Mouse (Mus musculus): ENCODE measurements around the gene Esyt3.
A peak's percentile ranks its signal among the peaks of the same experiment; 100 is the strongest.

The Esyt3 gene

DNA sequence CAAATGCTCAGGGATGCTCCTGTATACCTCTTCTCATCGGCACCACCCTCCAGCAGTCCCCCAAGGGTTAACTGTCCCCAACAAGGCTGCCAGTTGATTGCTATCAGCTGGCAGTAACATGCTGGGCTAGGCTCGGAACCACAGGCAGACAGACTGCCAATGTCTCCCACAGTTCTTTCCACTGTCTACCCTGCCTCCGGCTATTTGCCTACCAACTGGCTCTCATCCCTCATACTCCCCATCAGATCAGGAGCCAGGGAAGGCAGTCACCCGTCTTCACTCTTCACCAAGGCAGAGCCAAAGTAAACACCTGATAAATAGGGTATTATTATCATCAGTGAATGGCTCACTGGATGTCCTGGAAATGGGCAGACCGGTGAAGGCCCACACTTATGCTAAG, 3.6 kb downstream of the Esyt3 start:
- no peak for DNase-seq (ENCODE audit: low read depth, low spot score)

DNA sequence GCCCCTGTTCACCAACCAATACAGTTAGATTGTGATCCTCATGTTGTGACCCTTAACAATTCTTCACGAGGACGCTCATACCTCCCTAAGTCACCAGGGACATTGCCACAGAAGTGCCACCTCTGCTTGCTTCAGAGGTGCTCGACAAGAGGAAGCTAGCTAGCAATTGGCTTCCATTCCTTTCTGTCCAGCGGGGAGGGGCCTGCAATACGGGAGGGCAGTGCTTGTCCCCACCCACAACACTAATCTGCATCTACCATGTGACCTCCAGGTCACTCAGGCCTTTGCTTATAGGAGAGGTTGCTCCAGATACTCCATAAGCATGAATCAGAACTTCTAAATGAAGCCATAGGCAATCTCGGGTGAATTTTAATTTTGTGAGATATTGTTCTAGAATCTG, 5.0 kb downstream of the Esyt3 start:
- no peak for DNase-seq (ENCODE audit: low read depth, low spot score)

DNA sequence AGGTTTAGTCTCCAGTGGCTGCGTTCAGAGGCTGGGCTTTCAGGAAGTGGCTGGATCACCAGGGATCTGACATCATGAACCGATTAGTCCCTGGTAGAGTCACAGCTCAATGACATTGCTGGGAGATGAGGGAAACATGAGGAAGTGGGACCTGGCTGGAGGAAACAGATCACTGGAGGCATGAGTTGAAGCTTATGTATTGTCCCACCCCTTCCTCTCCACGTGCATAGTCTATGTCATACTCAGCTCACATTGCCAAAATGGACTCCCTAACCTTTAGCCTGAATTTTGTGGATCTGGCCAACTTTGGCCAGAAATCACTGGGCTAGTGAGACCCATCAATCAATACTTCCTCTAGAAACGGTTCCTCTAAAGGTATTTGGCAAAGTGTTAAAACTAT, 5.4 kb downstream of the Esyt3 start:
- no peak for DNase-seq (ENCODE audit: low read depth, low spot score)

DNA sequence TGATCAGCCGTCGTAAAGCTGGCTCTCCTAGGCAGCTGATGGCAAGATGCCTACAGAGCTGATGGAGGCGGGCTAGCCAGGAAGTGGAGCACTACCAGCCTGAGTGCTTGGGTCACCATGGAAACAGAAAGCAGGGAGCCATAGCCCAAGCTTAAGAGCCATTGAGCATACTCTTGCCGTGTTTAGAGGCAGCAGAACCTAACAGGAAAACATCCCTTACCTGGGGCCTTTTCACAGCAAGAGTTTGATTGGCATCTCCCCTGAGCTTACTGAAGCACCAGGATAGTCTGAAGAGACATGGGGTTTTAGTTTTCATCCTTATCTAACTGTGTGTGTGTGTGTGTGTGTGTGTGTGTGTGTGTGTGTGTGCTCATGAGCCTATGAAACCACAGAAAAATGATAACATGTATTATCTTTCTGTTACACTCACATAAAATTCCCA, 13.0 kb downstream of the Esyt3 start:
- no peak for DNase-seq (ENCODE audit: low read depth, low spot score)

DNA sequence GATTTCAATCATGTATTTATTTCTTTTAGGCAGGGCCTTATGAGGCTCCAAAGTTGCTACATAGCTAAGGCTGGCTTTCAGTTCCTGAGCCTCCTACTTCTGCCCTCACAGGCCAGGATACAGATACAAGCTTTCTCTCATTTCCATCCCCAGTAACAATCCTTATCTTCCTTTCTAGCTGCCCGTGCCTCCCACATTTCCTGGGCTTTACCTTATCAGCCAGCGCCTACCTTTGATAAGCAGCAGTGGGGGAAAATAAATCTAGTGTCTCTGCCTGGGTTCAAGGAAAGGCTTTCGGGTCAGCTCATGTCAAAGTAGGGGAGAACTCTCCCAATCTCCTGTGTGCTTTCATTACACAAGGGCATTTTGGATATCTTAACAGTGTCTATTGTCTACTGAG, 16.8 kb downstream of the Esyt3 start:
- DNase-seq (ENCODE audit: low read depth, low spot score), result no peak

DNA sequence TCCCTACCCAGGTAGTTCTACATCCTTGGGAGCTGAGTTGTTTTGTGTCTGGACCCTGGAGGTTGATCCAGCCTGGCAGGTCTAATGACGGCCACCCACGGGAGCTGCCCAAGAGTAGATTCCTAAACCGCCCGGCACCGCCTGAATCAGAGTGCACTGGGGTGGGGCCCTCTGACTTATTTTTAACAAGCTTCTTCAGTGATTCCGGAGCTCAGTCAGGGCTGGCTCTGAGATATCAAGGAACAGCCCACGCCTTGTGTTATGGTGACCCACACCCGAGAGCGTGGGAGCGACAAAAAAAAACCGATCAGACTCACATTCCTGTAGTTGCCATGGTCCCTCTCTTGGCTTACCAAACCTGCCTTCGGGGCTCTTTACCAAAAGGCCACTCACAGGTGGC, 18.2 kb downstream of the Esyt3 start:
- DNase-seq (ENCODE audit: low read depth, low spot score), result no peak

DNA sequence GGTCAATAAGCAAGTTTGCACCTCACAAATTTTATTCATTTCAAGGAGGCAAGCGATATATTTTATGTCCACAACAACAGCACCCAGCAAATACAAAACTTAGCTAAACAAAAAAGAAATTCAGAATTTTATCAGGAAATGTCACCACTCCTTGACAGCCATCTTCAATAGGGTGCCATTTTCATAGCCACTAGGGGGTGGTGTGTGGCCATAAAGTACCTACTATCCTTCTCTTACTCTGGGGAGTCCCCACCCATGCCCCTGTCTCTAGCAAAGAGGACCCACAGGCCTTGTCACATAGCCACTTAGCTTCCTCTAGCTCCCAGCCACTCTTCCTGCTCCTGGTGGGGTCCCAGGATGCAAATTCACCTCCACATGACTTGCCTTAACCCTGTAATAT, 19.2 kb downstream of the Esyt3 start:
- DNase-seq (ENCODE audit: low read depth, low spot score), result peak; percentile 10

DNA sequence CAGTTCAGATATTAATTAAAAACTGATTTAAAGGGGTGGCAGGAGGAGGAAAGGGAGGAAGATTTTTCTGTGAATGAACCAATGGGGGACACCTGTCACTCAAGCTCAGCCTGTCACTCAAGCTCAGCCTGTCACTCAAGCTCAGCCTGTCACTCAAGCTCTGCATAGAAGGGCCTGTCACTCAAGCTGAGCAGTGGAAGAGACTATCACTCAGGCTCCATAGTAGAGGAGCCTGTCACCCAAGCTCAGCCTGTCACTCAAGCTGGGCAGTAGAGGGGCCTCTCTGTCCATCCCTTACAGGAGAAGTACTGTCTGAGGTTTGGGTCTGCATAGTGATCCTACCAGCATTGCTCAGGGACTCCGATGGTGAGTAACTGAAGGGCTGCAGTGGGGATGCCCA, 20.1 kb downstream of the Esyt3 start:
- no peak for DNase-seq (ENCODE audit: low read depth, low spot score)

DNA sequence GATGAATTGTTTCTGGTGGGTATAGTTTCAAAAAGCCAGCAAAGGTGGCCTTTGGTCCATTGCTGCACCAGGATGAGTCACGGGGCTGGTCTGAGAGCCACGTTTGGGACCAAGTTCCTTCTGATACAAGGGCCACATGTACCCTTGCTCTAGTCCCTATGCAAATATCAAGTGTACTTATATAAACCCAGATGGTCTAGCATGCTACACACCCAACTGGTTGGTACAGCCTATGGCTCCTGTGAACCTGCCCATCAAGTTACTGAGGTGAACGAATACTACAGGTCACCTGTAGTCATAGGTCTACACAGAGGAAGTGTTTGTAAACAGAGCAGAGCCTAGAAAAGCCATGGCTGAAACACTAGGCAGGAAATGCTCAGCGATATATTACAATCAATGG, 21.8 kb downstream of the Esyt3 start:
- DNase-seq (ENCODE audit: low read depth, low spot score), result no peak

DNA sequence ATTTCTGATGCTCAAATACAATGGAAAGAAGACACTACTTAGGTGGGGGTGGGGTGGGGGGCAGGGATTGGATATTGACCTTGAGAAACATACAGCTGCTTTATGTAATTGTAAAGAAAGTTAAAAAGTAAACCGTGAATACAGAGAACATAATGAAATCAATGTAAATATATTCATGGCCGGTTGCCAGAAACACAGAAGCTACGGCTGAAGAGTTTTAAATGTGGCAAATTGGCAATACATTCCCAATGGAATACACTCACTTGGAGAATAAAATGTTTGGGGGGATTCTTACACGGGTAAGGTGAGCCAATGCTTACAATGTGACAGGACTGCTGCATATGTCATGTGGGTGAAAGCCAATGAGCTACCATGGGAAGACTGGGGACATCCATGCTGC, 31.5 kb downstream of the Esyt3 start:
- DNase-seq (ENCODE audit: low read depth, low spot score), result no peak

DNA sequence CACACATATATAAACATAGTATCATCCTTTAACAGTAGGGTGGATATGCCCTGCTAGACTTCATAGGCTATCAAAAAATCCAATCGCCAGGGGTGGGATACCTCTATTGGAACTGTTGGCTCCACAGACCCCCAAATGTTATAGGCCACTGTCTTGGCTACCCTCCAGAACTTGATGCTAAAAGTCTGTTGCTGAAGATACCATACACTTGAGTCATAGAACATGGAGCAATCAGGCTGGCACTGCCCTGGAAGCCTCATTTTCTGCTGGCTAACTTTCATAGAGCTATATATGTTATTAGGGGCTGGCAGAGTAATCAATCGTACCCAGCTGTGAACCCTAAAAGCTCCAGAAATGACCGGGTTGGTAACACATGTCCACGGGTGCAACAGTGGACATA, 32.4 kb downstream of the Esyt3 start:
- no peak for DNase-seq (ENCODE audit: low read depth, low spot score)

DNA sequence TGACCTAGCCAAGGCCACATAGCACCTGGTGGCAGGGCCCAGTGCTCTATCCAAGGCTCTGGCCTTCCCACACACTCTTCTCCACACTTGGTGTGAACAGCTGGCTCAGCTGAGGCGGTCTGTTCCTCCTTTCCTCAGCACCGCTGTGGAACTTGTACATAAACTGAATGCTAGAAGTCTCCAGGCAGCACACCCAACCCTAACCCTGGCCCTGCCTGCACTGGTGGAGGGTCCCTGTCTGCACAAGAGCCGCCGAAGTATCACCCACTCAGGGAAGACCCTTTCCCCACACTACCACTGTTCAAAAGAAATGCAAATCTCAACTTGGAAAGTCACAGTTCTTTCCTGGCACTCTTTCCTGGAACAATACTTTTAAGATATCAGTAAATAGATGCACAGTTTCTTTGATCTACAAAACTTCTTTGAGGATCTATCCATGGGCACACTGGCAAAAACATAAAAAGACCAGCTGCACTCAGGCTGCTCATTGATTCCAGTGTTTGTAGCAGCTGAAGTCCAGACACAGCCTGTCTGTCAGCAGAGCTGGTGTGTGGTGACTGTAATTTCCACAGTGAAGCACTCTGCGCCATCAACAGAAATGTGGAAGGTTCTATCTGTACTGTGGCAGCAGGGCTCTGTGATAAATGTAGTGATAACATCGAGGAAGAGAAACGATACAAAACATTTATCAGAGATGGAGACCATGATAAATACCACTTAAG, 33.0 kb downstream of the Esyt3 start:
- DNase-seq (ENCODE audit: low read depth, low spot score), result no peak

DNA sequence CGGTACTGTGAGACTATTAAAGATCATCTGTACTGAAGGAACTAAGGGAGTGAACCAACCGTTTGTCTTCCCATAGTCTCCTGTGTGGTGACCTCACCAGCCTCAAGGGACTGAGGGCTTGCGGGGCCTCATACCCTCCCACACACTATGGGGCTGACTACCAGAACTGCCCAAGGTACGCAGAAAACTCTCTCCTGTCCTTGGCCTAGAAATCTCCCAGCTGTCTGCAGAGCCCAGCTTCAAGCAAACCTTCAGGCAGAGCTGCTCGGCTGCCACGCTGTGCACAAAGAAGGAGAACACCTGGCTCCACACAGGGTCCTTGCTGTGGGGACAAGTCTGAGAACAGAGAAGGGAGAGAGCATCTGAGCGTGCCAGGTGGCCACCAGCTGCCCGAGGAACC, 38.4 kb downstream of the Esyt3 start:
- no peak for DNase-seq (ENCODE audit: low read depth, low spot score)

DNA sequence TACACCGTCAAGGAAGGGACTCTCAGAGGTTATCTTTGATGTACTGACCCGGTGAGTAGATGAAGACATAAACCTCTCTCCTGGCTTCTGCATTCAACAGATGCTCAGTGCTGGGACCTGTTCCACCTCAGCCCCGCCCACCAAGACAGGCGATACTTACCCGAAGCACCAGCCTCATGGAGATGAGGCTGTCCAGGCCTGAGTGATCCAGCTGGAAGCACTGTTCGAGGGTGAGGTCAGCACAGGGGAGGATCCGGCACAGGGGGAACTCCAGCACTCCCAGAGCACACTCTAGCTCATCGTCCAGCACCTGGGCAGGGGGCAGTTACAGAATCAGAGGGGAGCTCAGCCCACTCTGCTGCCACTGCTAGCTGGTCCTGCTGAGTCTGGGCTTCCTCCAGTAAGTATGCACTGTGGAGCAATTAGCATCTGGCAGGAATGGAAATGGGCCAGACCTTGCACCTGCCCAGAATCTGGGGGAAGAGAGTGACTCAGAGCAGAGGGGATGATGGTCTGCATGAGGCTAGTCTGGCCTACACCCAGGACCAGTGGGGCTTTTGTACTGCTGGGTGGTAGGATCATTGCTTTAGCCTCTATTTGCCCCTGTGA, 38.9 kb downstream of the Esyt3 start:
- DNase-seq (ENCODE audit: low read depth, low spot score), result no peak

DNA sequence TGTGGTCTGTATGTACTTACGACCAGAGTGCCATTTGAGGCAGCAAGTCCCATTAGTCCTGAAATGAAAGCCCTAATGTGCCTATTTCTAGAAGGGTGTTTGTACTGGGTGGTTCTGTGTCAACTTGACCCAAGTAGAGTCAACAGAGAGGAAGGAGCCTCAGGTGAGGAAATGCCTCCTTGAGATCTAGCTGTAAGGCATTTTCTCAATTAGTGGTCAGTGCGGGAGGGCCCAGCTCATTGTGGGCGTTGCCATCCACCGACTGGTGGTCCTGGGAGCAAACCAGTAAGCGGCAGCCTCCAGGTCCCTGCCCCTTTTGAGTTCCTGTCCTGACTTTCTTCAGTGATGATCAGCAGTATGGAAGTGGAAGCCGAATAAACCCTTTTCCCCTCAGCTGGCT, 52.1 kb downstream of the Esyt3 start:
- DNase-seq (ENCODE audit: low read depth, low spot score), result no peak

DNA sequence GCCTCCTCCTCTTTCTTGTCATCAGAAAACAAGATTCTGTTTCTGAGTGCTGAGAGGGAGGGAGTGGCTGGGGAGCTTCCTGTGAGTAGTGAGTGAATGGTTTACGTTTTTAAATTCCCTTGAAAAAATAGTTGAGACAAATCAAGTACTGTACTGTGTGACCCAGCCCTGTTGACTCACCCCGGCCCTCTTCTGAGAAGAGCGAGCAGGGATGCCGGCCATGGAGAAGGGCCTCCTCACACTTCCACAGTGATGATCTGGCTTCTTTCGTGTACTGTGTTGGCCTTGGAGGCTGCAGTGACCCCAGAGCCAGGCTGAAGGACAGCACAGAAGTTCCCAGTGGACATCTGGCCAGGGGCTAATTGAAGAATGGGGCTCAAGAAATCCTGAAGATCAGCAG, 54.1 kb downstream of the Esyt3 start:
- DNase-seq (ENCODE audit: low read depth, low spot score), result no peak

Measured in skeletal muscle tissue, adult 2 months (tissue).